Mouse (Mus musculus) CH12.LX (cell line): ENCODE results near the gene 4931440F15Rik. TPM values are rescaled to one million over a fixed set of nuclear protein-coding genes. Genes with fewer than 3 reads are reported as not detected.

Source experiments
- DNase-seq: peaks from one replicate; pipeline ENCODE4 v3.0.0-alpha.2; 2013; ENCODE audit errors: extremely low read depth
- H3K27ac ChIP-seq: 2 replicates; pipeline ENCODE4 v1.5.1; 2012; ENCODE audit warnings: low read depth, mild to moderate bottlenecking, control low read depth, moderate library complexity; ENCODE audit not compliant: insufficient read depth
- H3K27me3 ChIP-seq: replicated peaks from 2 replicates; pipeline ENCODE3; 2012; ENCODE audit warnings: inconsistent platforms
- H3K36me3 ChIP-seq, 2 experiments: replicated peaks in 1 of 2; 2 replicates each; pipeline versions ENCODE3 to v1.6.1; 2012; ENCODE audit warnings: inconsistent platforms in 1 of 2, low read length in 1 of 2, mild to moderate bottlenecking in 1 of 2, mixed read lengths in 1 of 2, moderate library complexity in 1 of 2; ENCODE audit not compliant: control insufficient read depth in 1 of 2, insufficient read depth in 1 of 2
- H3K4me1 ChIP-seq, 2 experiments: 2 replicates each; pipeline ENCODE4 v1.6.1; 2012; ENCODE audit warnings: inconsistent platforms in 1 of 2, moderate library complexity in 1 of 2; ENCODE audit not compliant: insufficient read depth in 2 of 2, control insufficient read depth in 1 of 2
- H3K4me2 ChIP-seq: 2 replicates; pipeline ENCODE4 v1.6.1; 2012; ENCODE audit warnings: low read depth, mild to moderate bottlenecking, control low read depth; ENCODE audit not compliant: poor library complexity, insufficient read depth, severe bottlenecking
- H3K4me3 ChIP-seq, 3 experiments: fragments of 150-350 bp in 1 of 3; sonication (generic) in 1 of 3; replicated peaks in 1 of 3; 2 replicates each; pipeline versions ENCODE3 to v1.5.1; 2011 to 2012; ENCODE audit warnings: low read depth in 2 of 3, low read length in 2 of 3, mild to moderate bottlenecking in 2 of 3, moderate library complexity in 2 of 3, control low read depth in 1 of 3, improper control_type of control experiment in 1 of 3, inconsistent platforms in 1 of 3, mixed read lengths in 1 of 3; ENCODE audit not compliant: poor library complexity in 1 of 3
- H3K79me2 ChIP-seq: replicated peaks from 2 replicates; pipeline ENCODE4 v1.6.1; 2012; ENCODE audit warnings: mild to moderate bottlenecking, moderate library complexity; ENCODE audit not compliant: control insufficient read depth, poor library complexity, insufficient read depth, severe bottlenecking; ENCODE audit errors: extremely low read depth
- H3K9ac ChIP-seq: 2 replicates; pipeline ENCODE4 v1.6.1; 2012; ENCODE audit warnings: low read depth, mild to moderate bottlenecking, control low read depth, moderate library complexity; ENCODE audit not compliant: insufficient read depth
- H3K9me3 ChIP-seq: replicated peaks from 2 replicates; pipeline ENCODE3; 2012; ENCODE audit warnings: low read length, inconsistent platforms, mixed read lengths
- ELF1 ChIP-seq: IDR thresholded peaks from 2 replicates; pipeline ENCODE4 v1.6.1; 2014; ENCODE audit warnings: low read depth, mild to moderate bottlenecking, inconsistent platforms, low read length, improper control_type of control experiment
- IRF4 ChIP-seq: IDR thresholded peaks from 2 replicates; pipeline ENCODE4 v1.6.1; 2014; ENCODE audit warnings: low read depth, mild to moderate bottlenecking, inconsistent platforms, low read length, improper control_type of control experiment
- JUND ChIP-seq: conservative IDR thresholded peaks from 2 replicates; pipeline ENCODE4 v1.6.1; 2011; ENCODE audit warnings: low read depth, low read length, improper control_type of control experiment
- MAZ ChIP-seq: IDR thresholded peaks from 2 replicates; pipeline ENCODE4 v1.6.1; 2012; ENCODE audit warnings: low read depth, mild to moderate bottlenecking, inconsistent platforms, low read length, improper control_type of control experiment, moderate library complexity
- MEF2A ChIP-seq: IDR thresholded peaks from 2 replicates; pipeline ENCODE4 v1.6.1; 2014; ENCODE audit warnings: low read depth, mild to moderate bottlenecking, inconsistent platforms, low read length, improper control_type of control experiment, borderline replicate concordance
- MXI1 ChIP-seq: IDR thresholded peaks from 2 replicates; pipeline ENCODE4 v1.6.1; 2011; ENCODE audit warnings: mild to moderate bottlenecking, low read depth, low read length, improper control_type of control experiment
- NRF1 ChIP-seq: IDR thresholded peaks from 2 replicates; pipeline ENCODE4 v1.6.1; 2014; ENCODE audit warnings: low read depth, mild to moderate bottlenecking, inconsistent platforms, low read length, improper control_type of control experiment, moderate library complexity
- PAX5 ChIP-seq: IDR thresholded peaks from 2 replicates; pipeline ENCODE4 v1.6.1; 2012; ENCODE audit warnings: low read length, inconsistent platforms, mixed read lengths
- POLR2AphosphoS2 ChIP-seq: IDR thresholded peaks from 2 replicates; pipeline ENCODE4 v1.6.1; 2011; ENCODE audit warnings: low read depth, low read length, improper control_type of control experiment
- RAD21 ChIP-seq: IDR thresholded peaks from 2 replicates; pipeline ENCODE4 v1.6.1; 2011; ENCODE audit warnings: low read depth, mild to moderate bottlenecking, low read length, improper control_type of control experiment, moderate library complexity
- RCOR1 ChIP-seq: conservative IDR thresholded peaks from 2 replicates; pipeline ENCODE4 v1.6.1; 2012; ENCODE audit warnings: low read depth, mild to moderate bottlenecking, inconsistent platforms, low read length, improper control_type of control experiment
- SIN3A ChIP-seq: IDR thresholded peaks from 2 replicates; pipeline ENCODE4 v1.6.1; 2012; ENCODE audit warnings: low read length, improper control_type of control experiment, inconsistent platforms
- SMC3 ChIP-seq: IDR thresholded peaks from 2 replicates; pipeline ENCODE4 v1.6.1; 2011; ENCODE audit warnings: low read depth, low read length, improper control_type of control experiment
- UBTF ChIP-seq: IDR thresholded peaks from 2 replicates; pipeline ENCODE4 v1.6.1; 2012; ENCODE audit warnings: low read depth, mild to moderate bottlenecking, inconsistent platforms, low read length, improper control_type of control experiment, moderate library complexity
- ZMIZ1 ChIP-seq: IDR thresholded peaks from 2 replicates; pipeline ENCODE4 v1.6.1; 2012; ENCODE audit warnings: low read depth, mild to moderate bottlenecking, inconsistent platforms, low read length, improper control_type of control experiment
- dilution Hi-C: fragments of 300-500 bp; cut with MboI; formaldehyde crosslinking; loops from 2 replicates; pipeline ENCODE4 v1.14.3; 2020; ENCODE audit warnings: low sequenced_read_pairs; ENCODE audit not compliant: extremely low pct_unique_long_range_greater_than_20kb, extremely low pct_ligation_motif_present
- in situ Hi-C: fragments of 300-500 bp; cut with MboI; formaldehyde crosslinking; loops from 3 replicates; pipeline ENCODE4 v1.14.3; 2019; ENCODE audit warnings: low sequenced_read_pairs, low pct_ligation_motif_present, low pct_unique_long_range_greater_than_20kb, mixed read lengths
- polyA plus RNA-seq: library from polyadenylated mRNA; unstranded; fragments of >175 nt; gene quantifications from 2 replicates; pipeline ENCODE4 v1.2.1, GENCODE M21; 2012; ENCODE audit warnings: low read depth; ENCODE audit not compliant: insufficient read length
- total RNA-seq, 2 experiments: library from RNA; depleted of rRNA; stranded (reverse); fragments of 300-350 nt in 1 of 2; fragments of >200 nt in 1 of 2; gene quantifications; 2 replicates each; pipeline ENCODE4 v1.2.3; 2012 to 2014

4931440F15Rik gene
- total and polyA plus RNA-seq, 3 experiments = not detected

DNA sequence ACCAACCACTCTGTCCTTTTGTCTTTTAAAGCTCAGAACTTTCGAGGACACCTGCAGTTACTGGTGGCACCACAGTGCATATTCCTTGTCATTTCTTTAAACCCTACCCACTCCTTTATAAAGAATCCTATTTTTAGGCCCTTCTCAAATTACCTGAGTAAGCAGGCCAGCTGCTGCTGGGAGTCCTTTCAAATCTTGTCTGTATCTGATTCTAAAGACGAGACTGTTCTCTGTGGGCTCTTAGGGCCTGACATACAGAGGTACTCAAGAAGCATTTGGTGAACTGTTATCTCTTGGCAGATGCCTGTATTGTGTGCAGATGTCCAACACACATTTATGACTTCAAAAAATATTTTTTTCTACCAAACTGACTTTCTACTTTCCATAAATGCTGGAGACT is 31.0 kb downstream of the 4931440F15Rik start:
- H3K36me3 ChIP-seq = peaks cover 0 to 2% of the 10 kb centered on the region in 2 experiments
- no peak for DNase-seq
- TF ChIP-seq RCOR1 (no peak), MAZ (no peak), MEF2A (peak; percentile 58; the same call in 1 of the 2 replicates)
- no peak overlapping the region for H3K27ac ChIP-seq
- no peaks in the 10 kb centered on the region for H3K79me2 ChIP-seq
- no peak overlapping the region for H3K4me2 ChIP-seq
- dilution Hi-C loops = no loop called here
- no peak overlapping the region for H3K4me3 ChIP-seq
- H3K4me1 ChIP-seq = peaks cover 15 to 60% of the 10 kb centered on the region in 2 experiments
- H3K9ac ChIP-seq = no peak overlapping the region
- no peaks in the 10 kb centered on the region for H3K27me3 ChIP-seq
- in situ Hi-C loops = no loop called here
- peaks cover 2% of the 10 kb centered on the region for H3K9me3 ChIP-seq

DNA sequence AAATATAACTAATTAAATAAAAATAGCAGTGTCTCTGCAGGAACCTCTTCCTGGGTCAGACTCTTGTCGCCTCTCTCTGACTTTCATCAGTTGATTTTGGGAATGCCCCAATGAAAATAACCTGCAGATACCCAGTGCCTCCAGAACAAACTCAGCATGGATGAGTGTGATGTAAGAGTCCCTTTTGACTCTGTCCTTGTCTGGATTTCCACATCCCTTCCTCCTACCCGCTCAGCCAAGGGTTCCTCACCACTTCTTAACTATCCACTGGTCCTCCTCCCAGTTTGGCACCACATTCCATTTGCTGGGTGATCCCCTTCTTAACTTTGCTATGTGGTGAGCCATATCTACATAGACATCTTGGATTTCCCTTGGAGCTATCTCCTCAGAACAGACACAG is 34.7 kb downstream of the 4931440F15Rik start:
- Histone ChIP-seq H3K4me3 (no peak overlapping the region), H3K27me3 (no peaks in the 10 kb centered on the region), H3K36me3 (peaks cover 0 to 2% of the 10 kb centered on the region in 2 experiments), H3K4me2 (no peak overlapping the region), H3K9me3 (peaks cover 2% of the 10 kb centered on the region), H3K27ac (no peak overlapping the region), H3K79me2 (no peaks in the 10 kb centered on the region), H3K9ac (no peak overlapping the region), H3K4me1 (peaks cover 23 to 72% of the 10 kb centered on the region in 2 experiments)
- dilution Hi-C loops (no loop called here), in situ Hi-C loops (no loop called here)
- no peak for DNase-seq
- no peak for TF ChIP-seq SMC3
- no peak for TF ChIP-seq UBTF
- no peak for TF ChIP-seq RCOR1
- TF ChIP-seq ELF1 = no peak
- no peak for TF ChIP-seq POLR2AphosphoS2
- TF ChIP-seq ZMIZ1 = no peak
- no peak for TF ChIP-seq IRF4
- TF ChIP-seq RAD21 = no peak
- no peak for TF ChIP-seq JUND
- no peak for TF ChIP-seq SIN3A
- TF ChIP-seq NRF1 = no peak
- TF ChIP-seq PAX5 = no peak
- no peak for TF ChIP-seq MXI1
